Mouse (Mus musculus): ENCODE data around the gene Cul1. TPM values are rescaled to one million over a fixed set of nuclear protein-coding genes. Genes with fewer than 3 reads are reported as not detected.

The Cul1 gene
- polyA plus RNA-seq, 1 experiment: 142 TPM

DNA sequence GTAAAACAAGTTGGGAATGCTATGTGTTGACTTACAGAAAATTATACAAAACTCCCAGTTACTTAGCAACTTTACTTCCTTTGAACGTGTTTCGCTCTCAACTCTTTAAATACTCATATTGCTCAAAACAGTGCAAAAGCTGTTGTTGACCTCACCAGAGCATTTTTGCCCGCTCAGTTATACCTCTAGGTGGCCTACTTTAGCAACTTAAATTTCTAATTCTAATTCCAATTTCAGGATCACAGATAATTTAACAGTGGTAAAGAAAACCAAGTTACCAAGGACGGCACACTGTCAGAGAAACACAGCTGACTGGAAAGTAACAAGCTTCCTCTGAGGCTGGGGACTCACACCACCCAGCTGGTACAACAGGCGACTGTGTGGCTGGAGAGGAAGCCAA is 108.2 kb downstream of the Cul1 start:
- Histone ChIP-seq H3K9ac (ENCODE audit: low read depth, poor library complexity, severe bottlenecking) (no peak overlapping the region), H3K4me3 (ENCODE audit: low read depth, low read length) (no peak overlapping the region), H3K4me1 (ENCODE audit: control insufficient read depth, insufficient read depth, low read length) (no peaks in the 10 kb centered on the region), H3K27ac (ENCODE audit: insufficient read depth, low read length) (no peak overlapping the region), H3K27me3 (ENCODE audit: control insufficient read depth, insufficient read depth, low read length, poor library complexity, severe bottlenecking) (no peaks in the 10 kb centered on the region), H3K36me3 (ENCODE audit: control insufficient read depth, insufficient read depth, low read length, poor library complexity, severe bottlenecking) (peaks cover 27% of the 10 kb centered on the region), H3K9me3 (replicated peaks; ENCODE audit: control insufficient read depth, insufficient read depth, low read length, poor library complexity, severe bottlenecking) (no peaks in the 10 kb centered on the region)
- TF ChIP-seq CTCF (IDR thresholded peaks at IDR 0.05; ENCODE audit: low read depth, low read length): no peak
- no peak for TF ChIP-seq POLR2A (IDR thresholded peaks at IDR 0.05; ENCODE audit: insufficient read depth, low read length)
- no peak for TF ChIP-seq EP300 (IDR thresholded peaks at IDR 0.05; ENCODE audit: insufficient read depth, low read depth, low read length)

DNA sequence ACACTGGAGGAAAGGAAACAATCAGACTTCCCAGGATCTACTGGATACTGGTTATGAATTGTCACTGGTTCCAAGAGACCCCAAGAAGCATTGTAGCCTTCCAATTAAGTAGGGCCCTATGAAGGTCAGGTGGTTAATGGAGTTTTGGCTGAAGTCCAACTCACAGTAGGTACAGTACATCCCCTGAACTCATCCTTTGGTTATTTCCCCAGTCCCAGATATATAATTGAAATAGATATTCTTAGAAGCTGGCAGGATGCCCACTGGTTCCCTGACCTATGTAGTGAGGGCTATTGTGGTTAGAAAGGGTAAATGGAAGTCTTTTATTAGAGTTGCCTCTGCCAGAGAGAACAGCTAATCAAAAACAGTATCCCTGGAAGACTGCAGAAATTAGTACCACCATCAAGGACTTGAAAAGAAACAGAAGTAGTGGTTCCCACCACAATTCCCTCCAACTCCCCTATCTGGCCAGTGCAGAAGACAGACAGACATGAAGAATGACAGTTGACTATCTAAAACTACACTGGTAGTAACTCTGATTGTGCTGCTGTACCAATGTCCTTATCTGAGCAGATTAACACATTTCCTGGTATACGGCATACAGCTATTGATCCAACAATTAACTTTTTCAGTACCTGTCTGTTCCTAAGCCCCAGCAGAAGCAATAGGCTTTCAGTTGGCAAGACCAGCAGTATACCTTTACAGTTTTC is 112.3 kb downstream of the Cul1 start:
- peaks cover 46% of the 10 kb centered on the region for H3K36me3 ChIP-seq (ENCODE audit: control insufficient read depth, insufficient read depth, low read length, poor library complexity, severe bottlenecking)
- no peak for TF ChIP-seq POLR2A (IDR thresholded peaks at IDR 0.05; ENCODE audit: insufficient read depth, low read length)
- no peak for TF ChIP-seq CTCF (IDR thresholded peaks at IDR 0.05; ENCODE audit: low read depth, low read length)
- no peak for TF ChIP-seq EP300 (IDR thresholded peaks at IDR 0.05; ENCODE audit: insufficient read depth, low read depth, low read length)
- no peak overlapping the region for H3K4me3 ChIP-seq (ENCODE audit: low read depth, low read length)
- no peaks in the 10 kb centered on the region for H3K4me1 ChIP-seq (ENCODE audit: control insufficient read depth, insufficient read depth, low read length)
- no peaks in the 10 kb centered on the region for H3K27me3 ChIP-seq (ENCODE audit: control insufficient read depth, insufficient read depth, low read length, poor library complexity, severe bottlenecking)
- no peak overlapping the region for H3K9ac ChIP-seq (ENCODE audit: low read depth, poor library complexity, severe bottlenecking)
- no peaks in the 10 kb centered on the region for H3K9me3 ChIP-seq (replicated peaks; ENCODE audit: control insufficient read depth, insufficient read depth, low read length, poor library complexity, severe bottlenecking)
- H3K27ac ChIP-seq (ENCODE audit: insufficient read depth, low read length): no peak overlapping the region

DNA sequence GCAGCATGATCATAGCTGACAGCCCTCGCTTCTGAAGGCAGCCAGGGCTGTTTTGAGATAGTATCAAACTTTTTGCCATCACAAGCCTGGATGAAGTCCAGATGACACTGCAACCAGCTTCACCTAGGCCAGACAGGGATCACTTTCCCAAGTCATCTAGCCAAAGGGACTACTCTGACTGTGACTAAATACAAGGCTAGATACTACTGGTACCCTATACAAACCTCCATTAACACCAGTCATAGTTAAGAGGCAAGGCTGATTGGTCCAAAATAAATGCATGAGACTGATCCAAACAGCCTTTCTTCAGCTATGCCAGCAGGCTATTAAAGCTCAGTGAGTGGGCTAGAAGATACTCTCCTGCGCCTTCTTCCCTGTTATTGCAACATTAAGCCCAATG is 119.7 kb downstream of the Cul1 start:
- H3K9ac ChIP-seq (ENCODE audit: low read depth, poor library complexity, severe bottlenecking): no peak overlapping the region
- no peaks in the 10 kb centered on the region for H3K9me3 ChIP-seq (replicated peaks; ENCODE audit: control insufficient read depth, insufficient read depth, low read length, poor library complexity, severe bottlenecking)
- peaks cover 31% of the 10 kb centered on the region for H3K36me3 ChIP-seq (ENCODE audit: control insufficient read depth, insufficient read depth, low read length, poor library complexity, severe bottlenecking)
- no peak overlapping the region for H3K4me3 ChIP-seq (ENCODE audit: low read depth, low read length)
- no peaks in the 10 kb centered on the region for H3K4me1 ChIP-seq (ENCODE audit: control insufficient read depth, insufficient read depth, low read length)
- no peaks in the 10 kb centered on the region for H3K27me3 ChIP-seq (ENCODE audit: control insufficient read depth, insufficient read depth, low read length, poor library complexity, severe bottlenecking)
- H3K27ac ChIP-seq (ENCODE audit: insufficient read depth, low read length): no peak overlapping the region
- TF ChIP-seq POLR2A (IDR thresholded peaks at IDR 0.05; ENCODE audit: insufficient read depth, low read length) (no peak), EP300 (IDR thresholded peaks at IDR 0.05; ENCODE audit: insufficient read depth, low read depth, low read length) (no peak), CTCF (IDR thresholded peaks at IDR 0.05; ENCODE audit: low read depth, low read length) (no peak)

Other genes starting within 250 kb of the Cul1 start
- 186 and 194 TPM in 2 replicates for gene Ezh2, start 141.9 kb downstream of the Cul1 start, polyA plus RNA-seq (2011; ENCODE audit: insufficient read depth, insufficient read length, low read depth, missing spikeins)